Mouse (Mus musculus) ovary, postnatal 10 days (tissue): ENCODE data around the gene Sirt7.

ENCODE experiments used
- DNase-seq: peaks from one replicate; pipeline ENCODE4 v3.0.0; 2022; ENCODE audit warnings: low spot score

Sirt7 gene

GRCm38 (mm10) chr11:120634810-120635209 lies 9.8 kb upstream of the Sirt7 start:
- no peak for DNase-seq

- peak; percentile 83 for DNase-seq
Observed at GRCm38 (mm10) chr11:120633520-120634343, 8.7 kb upstream of the Sirt7 start, which contains the start of gene Mafg. Gene Mafg, minus strand, starts transcription at chr11:120633600.

- DNase-seq: peak; percentile 60
Observed at GRCm38 (mm10) chr11:120632559-120633519, 7.8 kb upstream of the Sirt7 start.

GRCm38 (mm10) chr11:120631726-120632448 lies 6.8 kb upstream of the Sirt7 start:
- no peak for DNase-seq

GRCm38 (mm10) chr11:120630881-120631725 lies 6.1 kb upstream of the Sirt7 start:
- no peak for DNase-seq

GRCm38 (mm10) chr11:120630401-120630871 lies 5.4 kb upstream of the Sirt7 start:
- no peak for DNase-seq

GRCm38 (mm10) chr11:120629911-120630310 lies 4.9 kb upstream of the Sirt7 start:
- no peak for DNase-seq

- DNase-seq: no peak
Observed at GRCm38 (mm10) chr11:120629341-120629730, 4.3 kb upstream of the Sirt7 start.

- no peak for DNase-seq
Observed at GRCm38 (mm10) chr11:120628601-120629340, 3.7 kb upstream of the Sirt7 start.

- no peak for DNase-seq
Observed at GRCm38 (mm10) chr11:120627468-120628300, 2.6 kb upstream of the Sirt7 start.

GRCm38 (mm10) chr11:120626785-120627467 lies 1.9 kb upstream of the Sirt7 start:
- no peak for DNase-seq

GRCm38 (mm10) chr11:120624680-120625111 lies 344 bp downstream of the Sirt7 start:
- no peak for DNase-seq

GRCm38 (mm10) chr11:120623961-120624679 lies 920 bp downstream of the Sirt7 start:
- no peak for DNase-seq

GRCm38 (mm10) chr11:120622805-120623204 lies 2.2 kb downstream of the Sirt7 start:
- DNase-seq: no peak

GRCm38 (mm10) chr11:120620195-120620594 lies 4.8 kb downstream of the Sirt7 start:
- DNase-seq: no peak

GRCm38 (mm10) chr11:120618619-120619535 lies 6.2 kb downstream of the Sirt7 start:
- no peak for DNase-seq
